Mouse (Mus musculus): ENCODE measurements around the gene Scand1.

The Scand1 gene

GRCm38 (mm10) chr2:156312297-156312897 is at the start of gene Scand1, which contains the start of gene Cnbd2:
Gene Scand1 (minus strand): TSS chr2:156312704.
Gene Cnbd2 (plus strand): TSS chr2:156312299.
- in situ Hi-C loops (cut with MseI, MboI): no loop called here

GRCm38 (mm10) chr2:156356031-156356430 is 43.5 kb upstream of the Scand1 start:
- in situ Hi-C loops (cut with MseI, MboI): no loop called here

GRCm38 (mm10) chr2:156353265-156353692 is 40.8 kb upstream of the Scand1 start:
- in situ Hi-C loops (cut with MseI, MboI): no loop called here

GRCm38 (mm10) chr2:156352413-156353165 is 40.1 kb upstream of the Scand1 start:
- in situ Hi-C loops (cut with MseI, MboI): no loop called here

GRCm38 (mm10) chr2:156351243-156351642 is 38.7 kb upstream of the Scand1 start:
- in situ Hi-C loops (cut with MseI, MboI): no loop called here

- in situ Hi-C loops (cut with MseI, MboI): no loop called here
Measured at GRCm38 (mm10) chr2:156349286-156349848, 36.9 kb upstream of the Scand1 start.

- in situ Hi-C loops (cut with MseI, MboI): no loop called here
Measured at GRCm38 (mm10) chr2:156348812-156349211, 36.3 kb upstream of the Scand1 start.

- in situ Hi-C loops (cut with MseI, MboI): no loop called here
Measured at GRCm38 (mm10) chr2:156344775-156345532, 32.5 kb upstream of the Scand1 start.

GRCm38 (mm10) chr2:156340078-156340477 is 27.6 kb upstream of the Scand1 start:
- in situ Hi-C loops (cut with MseI, MboI): no loop called here

- in situ Hi-C loops (cut with MseI, MboI): no loop called here
Measured at GRCm38 (mm10) chr2:156331446-156331965, 19.0 kb upstream of the Scand1 start.

GRCm38 (mm10) chr2:156330681-156331080 is 18.2 kb upstream of the Scand1 start:
- in situ Hi-C loops (cut with MseI, MboI): no loop called here

- in situ Hi-C loops (cut with MseI, MboI): no loop called here
Measured at GRCm38 (mm10) chr2:156324681-156325080, 12.2 kb upstream of the Scand1 start.

GRCm38 (mm10) chr2:156324116-156324588 is 11.6 kb upstream of the Scand1 start:
- in situ Hi-C loops (cut with MseI, MboI): no loop called here

GRCm38 (mm10) chr2:156321538-156321937 is 9.0 kb upstream of the Scand1 start:
- in situ Hi-C loops (cut with MseI, MboI): no loop called here

- in situ Hi-C loops (cut with MseI, MboI): no loop called here
Measured at GRCm38 (mm10) chr2:156318491-156318890, 6.0 kb upstream of the Scand1 start.

GRCm38 (mm10) chr2:156314811-156315210 is 2.3 kb upstream of the Scand1 start:
- in situ Hi-C loops (cut with MseI, MboI): no loop called here

GRCm38 (mm10) chr2:156313153-156313552 is 649 bp upstream of the Scand1 start:
- in situ Hi-C loops (cut with MseI, MboI): no loop called here

- in situ Hi-C loops (cut with MseI, MboI): no loop called here
Measured at GRCm38 (mm10) chr2:156311841-156312291, 638 bp downstream of the Scand1 start.

GRCm38 (mm10) chr2:156311441-156311840 is 1.1 kb downstream of the Scand1 start:
- in situ Hi-C loops (cut with MseI, MboI): no loop called here

GRCm38 (mm10) chr2:156310945-156311344 is 1.6 kb downstream of the Scand1 start:
- in situ Hi-C loops (cut with MseI, MboI): no loop called here

GRCm38 (mm10) chr2:156310455-156310854 is 2.0 kb downstream of the Scand1 start:
- in situ Hi-C loops (cut with MseI, MboI): no loop called here

GRCm38 (mm10) chr2:156309948-156310347 is 2.6 kb downstream of the Scand1 start:
- in situ Hi-C loops (cut with MseI, MboI): no loop called here

Measured in mouse trophoblast stem cell (cell line).